Mouse (Mus musculus) C2C12 (cell line): ENCODE measurements around the gene Olfr875.

Experiments
- CEBPB ChIP-seq: IDR thresholded peaks from one replicate; pipeline ENCODE4 v1.6.1; 2011; ENCODE audit warnings: low read depth, mild to moderate bottlenecking, control low read depth, moderate library complexity
- CTCF ChIP-seq: IDR thresholded peaks from one replicate; pipeline ENCODE4 v1.5.1; 2011; ENCODE audit not compliant: control insufficient read depth, insufficient read depth, insufficient read length
- FOSL1 ChIP-seq: IDR thresholded peaks from one replicate; pipeline ENCODE4 v1.8.0; 2011; ENCODE audit warnings: mild to moderate bottlenecking, low read length; ENCODE audit not compliant: poor library complexity, insufficient read depth, severe bottlenecking
- MAX ChIP-seq: IDR thresholded peaks from one replicate; pipeline ENCODE4 v1.6.1; 2011; ENCODE audit warnings: mild to moderate bottlenecking, control low read depth
- MYOD1 ChIP-seq: IDR thresholded peaks from one replicate; pipeline ENCODE4 v1.6.1; 2011; ENCODE audit warnings: low read depth; ENCODE audit not compliant: control insufficient read depth, insufficient read length
- MYOG ChIP-seq: IDR thresholded peaks from one replicate; pipeline ENCODE4 v1.6.1; 2011; ENCODE audit not compliant: control insufficient read depth, insufficient read length; ENCODE audit errors: extremely low read depth
- USF1 ChIP-seq: IDR thresholded peaks from one replicate; pipeline ENCODE4 v1.6.1; 2011; ENCODE audit warnings: low read depth, mild to moderate bottlenecking, control low read depth, moderate library complexity

DNA sequence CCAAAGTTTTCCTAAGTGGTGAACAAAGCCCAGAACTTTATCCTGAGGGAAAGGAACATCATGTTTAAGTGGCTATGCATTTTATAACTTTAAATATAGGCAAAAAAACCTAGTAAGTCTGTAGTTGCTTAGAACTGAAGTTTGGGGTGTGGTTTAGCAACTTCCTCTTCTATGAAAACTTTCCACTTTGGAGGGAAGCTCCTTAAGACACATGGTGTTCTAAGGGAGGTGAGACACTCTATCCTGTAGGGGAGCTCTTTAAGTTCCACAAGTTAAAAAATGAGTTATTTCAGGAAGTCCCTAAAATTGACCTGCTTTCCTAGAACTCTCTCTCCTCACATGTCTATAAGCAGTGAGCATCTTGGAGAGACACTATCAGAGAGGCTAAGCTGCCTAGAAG is 35.6 kb downstream of the Olfr875 start:
- no peak for TF ChIP-seq CTCF
- TF ChIP-seq MAX, result no peak
- TF ChIP-seq USF1, result no peak
- TF ChIP-seq FOSL1, result no peak
- TF ChIP-seq MYOG, result no peak
- TF ChIP-seq CEBPB, result no peak
- TF ChIP-seq MYOD1, result no peak
